Mouse (Mus musculus) right cerebral cortex, postnatal 25 days (tissue): ENCODE measurements around the gene Gm9747.
A peak's percentile ranks its signal among the peaks of the same experiment; 100 is the strongest.

ENCODE experiments used
- DNase-seq: peaks from one replicate; pipeline ENCODE4 v3.0.0; 2022

Gene Gm9747

GRCm38 (mm10) chr1:82232812-82233211 is at the start of gene Gm9747:
TSS of gene Gm9747 (plus strand) at chr1:82233112.
- DNase-seq, result no peak

DNA sequence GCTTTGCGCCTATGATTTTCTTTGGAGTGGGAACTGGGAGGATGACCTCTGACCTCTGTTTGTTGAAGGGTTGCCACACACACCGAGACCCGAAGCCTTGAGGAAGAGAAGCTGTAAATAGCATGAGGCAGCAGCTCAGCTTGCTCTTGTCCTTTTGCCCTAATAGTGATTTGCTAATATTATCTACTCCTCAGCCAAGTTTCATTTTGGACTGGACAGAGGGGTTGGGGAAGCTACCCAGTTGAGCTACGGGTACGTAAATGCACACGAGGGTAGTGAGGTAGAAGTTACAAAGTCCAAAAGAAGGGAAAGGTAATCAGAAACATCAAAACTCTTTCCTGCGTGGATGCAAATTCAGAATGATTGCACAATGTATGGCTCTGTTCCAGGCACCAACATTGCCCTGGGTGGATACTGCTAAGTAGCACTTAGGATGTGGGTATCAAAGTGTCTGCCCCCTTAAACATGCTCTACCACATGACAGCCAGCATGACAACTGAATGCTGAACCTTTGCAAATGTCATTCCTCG is 48.9 kb upstream of the Gm9747 start:
- no peak for DNase-seq

- no peak for DNase-seq
Measured at GRCm38 (mm10) chr1:82188549-82189231, 44.2 kb upstream of the Gm9747 start.

- peak; percentile 61 for DNase-seq
Measured at GRCm38 (mm10) chr1:82189516-82189915, 43.4 kb upstream of the Gm9747 start.

DNA sequence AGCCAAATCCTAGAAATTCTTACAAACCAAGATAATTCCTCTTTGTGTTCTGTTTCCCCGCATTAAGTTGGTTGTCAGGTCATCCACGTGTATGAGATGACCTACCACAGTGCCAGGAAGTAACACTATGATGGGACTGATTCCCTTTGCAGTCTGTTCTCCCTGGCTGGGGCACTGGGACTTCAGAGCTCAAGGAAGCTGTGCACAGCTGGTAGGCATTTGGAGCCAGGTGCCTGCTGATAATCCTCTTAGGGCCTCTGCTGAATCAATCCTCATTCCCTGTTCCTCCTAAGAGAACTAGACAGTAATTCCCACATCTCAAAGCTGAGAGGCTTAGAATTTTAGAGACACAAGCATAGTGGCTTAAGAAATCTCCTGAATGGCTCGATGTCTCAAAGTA is 41.3 kb upstream of the Gm9747 start:
- DNase-seq, result no peak

GRCm38 (mm10) chr1:82199918-82200317 is 33.0 kb upstream of the Gm9747 start:
- no peak for DNase-seq

- no peak for DNase-seq
Measured at GRCm38 (mm10) chr1:82200636-82201035, 32.3 kb upstream of the Gm9747 start.

- DNase-seq, result no peak
Measured at GRCm38 (mm10) chr1:82207511-82207910, 25.4 kb upstream of the Gm9747 start.

- no peak for DNase-seq
Measured at GRCm38 (mm10) chr1:82220673-82221396, 12.1 kb upstream of the Gm9747 start.

GRCm38 (mm10) chr1:82221462-82221861 is 11.4 kb upstream of the Gm9747 start:
- no peak for DNase-seq

- no peak for DNase-seq
Measured at GRCm38 (mm10) chr1:82223042-82223795, 9.7 kb upstream of the Gm9747 start.

DNA sequence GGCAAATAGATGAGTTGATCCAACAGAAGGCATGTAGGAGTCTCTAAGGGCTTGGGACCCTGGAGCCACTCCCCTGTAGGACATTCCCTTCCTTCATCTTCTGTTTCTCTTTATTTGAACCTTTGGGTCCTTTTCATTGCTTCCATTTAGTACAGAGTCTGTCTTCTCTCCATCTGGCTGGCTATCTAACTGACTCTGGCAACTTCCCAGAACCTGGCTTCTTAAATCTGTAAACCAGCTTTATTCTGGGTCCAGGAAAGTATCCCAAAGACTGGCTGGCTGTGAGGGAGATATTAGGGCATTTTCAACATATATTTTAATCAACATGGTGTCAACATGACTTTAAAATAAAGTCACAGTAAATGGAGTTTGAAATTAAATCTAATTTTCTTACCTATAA is 4.1 kb upstream of the Gm9747 start:
- no peak for DNase-seq

DNA sequence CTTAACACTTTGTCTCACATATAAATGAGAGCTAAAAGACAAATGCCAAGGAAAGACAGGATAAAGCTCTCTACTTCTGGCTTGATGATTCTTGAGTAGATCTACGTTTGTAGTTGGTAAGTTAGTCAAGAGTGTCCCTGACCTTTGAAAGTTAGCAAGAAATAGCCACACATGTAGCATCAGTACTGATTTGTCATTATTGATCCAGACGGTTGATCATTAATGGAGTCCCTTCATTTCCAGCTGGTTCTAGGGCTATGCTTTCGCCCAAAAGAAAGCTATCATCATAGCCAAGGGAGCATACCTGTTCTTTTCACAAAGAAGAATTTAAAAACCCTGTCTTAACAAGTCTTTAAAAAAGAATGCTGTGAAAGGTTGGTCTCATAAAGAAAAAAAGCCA is 1.7 kb downstream of the Gm9747 start:
- DNase-seq, result no peak

DNA sequence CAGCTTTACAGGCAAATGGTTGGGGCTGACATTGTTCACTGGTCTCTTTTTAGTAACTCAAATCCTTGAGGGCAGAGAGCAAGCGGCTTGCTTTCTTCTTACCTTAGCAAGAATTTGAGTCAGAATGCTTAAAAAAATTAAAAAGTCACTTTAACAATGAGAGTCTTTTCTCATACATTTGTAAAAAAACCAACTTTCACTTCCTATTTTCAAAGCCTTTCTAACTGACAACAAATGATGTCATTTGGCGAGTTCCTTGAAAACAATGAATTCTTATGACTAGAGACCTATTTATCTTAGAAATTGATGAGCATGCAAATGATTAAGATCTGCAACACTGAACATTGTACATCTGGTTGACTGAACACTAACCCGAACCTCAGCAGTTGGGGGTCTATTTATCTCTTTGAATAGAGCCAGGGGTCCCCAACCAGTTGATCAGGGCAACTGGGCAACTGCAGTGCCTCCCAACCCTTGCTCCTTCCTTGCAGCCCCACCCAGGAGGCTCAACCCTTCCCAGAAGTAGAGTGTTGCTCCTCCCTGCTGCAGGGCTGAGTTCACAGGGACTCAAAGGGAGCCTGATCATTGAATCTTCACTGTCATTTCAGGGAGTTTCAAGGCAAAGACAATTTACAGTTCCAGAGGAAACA is 2.7 kb downstream of the Gm9747 start:
- no peak for DNase-seq

- DNase-seq, result no peak
Measured at GRCm38 (mm10) chr1:82238245-82238644, 5.3 kb downstream of the Gm9747 start.

DNA sequence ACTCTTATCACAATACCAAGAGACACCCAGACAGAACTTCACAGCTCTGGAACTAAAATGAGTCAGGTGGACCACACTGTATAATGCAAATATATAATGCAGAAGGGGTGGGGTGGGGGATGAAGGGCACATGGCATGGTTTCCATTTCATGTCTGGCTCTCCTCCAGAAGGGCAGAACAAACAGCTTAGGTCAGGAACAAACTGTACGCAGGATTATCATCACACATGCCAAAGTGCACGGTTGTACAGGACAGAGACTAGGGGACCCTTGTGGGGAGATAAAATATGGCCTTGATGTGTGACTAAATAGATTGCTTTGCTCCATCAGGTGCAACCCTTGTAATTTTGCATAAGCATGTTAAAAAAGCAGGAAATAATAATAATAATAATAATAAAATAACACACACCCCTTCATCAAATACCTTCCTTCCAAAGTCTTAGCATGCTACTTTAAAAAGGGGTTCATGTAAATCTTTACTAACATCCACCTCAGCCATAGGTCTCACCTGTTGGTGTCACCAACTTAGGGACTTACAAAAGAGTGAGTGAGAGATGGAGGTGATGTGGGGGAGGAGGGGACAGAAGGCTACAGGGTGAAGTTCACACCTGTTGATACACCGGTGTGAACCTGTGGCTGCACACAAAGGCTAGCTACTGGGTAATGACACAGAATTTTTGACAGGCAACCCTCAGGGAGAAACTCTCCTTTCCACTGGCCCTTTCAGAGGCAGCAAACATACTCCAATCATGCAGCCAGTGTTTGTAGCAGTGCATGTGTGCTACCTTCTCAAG is 6.7 kb downstream of the Gm9747 start:
- DNase-seq, result no peak

GRCm38 (mm10) chr1:82243260-82243825 is 10.4 kb downstream of the Gm9747 start:
- DNase-seq, result no peak

DNA sequence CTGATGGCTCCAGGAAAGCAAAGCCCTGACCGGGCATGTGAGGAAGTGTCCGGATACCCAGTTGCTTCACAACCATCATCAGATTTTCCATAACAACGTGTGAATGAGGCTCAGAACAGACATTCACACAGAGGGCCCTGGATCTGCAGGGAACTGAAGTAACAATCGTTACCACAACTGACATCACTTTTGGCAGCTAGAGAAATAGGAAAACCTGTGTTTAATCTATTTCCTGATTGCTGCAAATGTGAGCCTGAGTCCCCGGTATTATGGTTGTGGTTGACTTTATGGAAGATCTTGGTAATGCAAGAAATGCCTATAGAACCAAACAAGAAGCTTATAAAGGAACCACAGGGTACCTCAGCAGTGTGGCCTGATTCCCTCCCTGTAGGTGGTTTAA is 12.1 kb downstream of the Gm9747 start:
- no peak for DNase-seq

- no peak for DNase-seq
Measured at GRCm38 (mm10) chr1:82247221-82247951, 14.5 kb downstream of the Gm9747 start.

- DNase-seq, result no peak
Measured at GRCm38 (mm10) chr1:82253789-82254445, 21.0 kb downstream of the Gm9747 start.

- no peak for DNase-seq
Measured at GRCm38 (mm10) chr1:82257457-82257856, 24.5 kb downstream of the Gm9747 start.
